Mouse (Mus musculus): ENCODE results near the gene Efcab11.
A peak's percentile ranks its signal among the peaks of the same experiment; 100 is the strongest.

The Efcab11 gene

DNA sequence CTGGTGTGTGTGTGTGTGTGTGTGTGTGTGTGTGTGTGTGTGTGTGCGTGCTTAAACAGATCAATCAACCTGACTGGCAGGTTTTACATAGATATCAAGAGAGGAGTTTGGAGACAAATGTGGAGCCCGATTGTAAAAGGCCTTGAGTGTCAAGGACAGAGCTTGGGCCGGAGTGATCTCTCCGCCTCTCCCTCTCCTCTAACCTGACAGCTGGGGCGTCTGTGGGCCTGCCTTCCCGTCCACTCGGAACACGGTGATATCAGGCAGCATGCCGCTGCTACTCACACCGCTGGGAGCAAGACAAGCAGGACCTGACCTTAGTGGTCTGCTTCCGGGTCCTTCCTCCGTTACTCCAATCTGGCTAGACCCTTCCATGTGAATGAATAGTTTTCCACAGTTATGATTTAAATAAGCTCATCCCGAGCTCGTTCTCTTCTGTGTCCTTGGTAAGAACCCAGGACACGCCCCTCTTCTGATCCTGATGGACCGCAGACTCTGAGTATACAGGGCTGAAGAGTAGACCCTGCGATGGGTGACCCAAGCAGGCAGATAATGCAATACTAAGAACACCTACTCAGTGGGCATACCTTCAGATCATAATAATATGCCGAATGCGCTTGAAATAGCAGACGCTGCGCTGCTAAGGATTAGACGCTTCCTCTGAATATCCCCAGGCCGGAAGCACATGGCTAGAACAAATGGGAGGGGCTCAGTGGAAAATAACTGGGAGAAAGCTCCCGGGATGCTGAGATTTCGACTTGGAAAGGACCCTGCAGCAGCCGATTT lies 214.1 kb downstream of the Efcab11 start:
- no peak for DNase-seq

GRCm38 (mm10) chr12:99654991-99655880 lies 229.0 kb downstream of the Efcab11 start:
- no peak for DNase-seq

GRCm38 (mm10) chr12:99652459-99652858 lies 231.8 kb downstream of the Efcab11 start:
- no peak for DNase-seq

GRCm38 (mm10) chr12:99649732-99650131 lies 234.5 kb downstream of the Efcab11 start:
- no peak for DNase-seq

DNA sequence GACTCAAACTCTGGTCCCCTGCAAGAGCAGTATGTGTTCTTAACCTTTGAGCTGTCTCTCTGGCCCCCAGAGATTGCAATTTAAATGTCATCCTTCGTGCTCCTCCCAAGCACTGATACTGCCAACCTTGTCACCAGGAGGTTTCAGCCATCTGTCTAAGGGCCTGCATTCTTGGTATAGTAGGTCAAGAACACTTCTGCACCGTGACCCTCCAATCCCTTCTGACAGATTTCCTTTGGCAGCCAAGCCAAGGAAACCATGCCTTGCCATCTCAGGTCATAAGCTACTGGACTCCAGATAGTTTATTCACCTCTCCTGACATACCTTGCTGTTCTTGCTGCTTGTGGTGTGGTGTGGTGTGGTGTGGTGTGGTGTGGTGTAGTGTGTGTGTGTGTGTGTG lies 235.5 kb downstream of the Efcab11 start:
- DNase-seq, result no peak

GRCm38 (mm10) chr12:99646556-99647354 lies 237.5 kb downstream of the Efcab11 start:
- peak; percentile 47 for DNase-seq

DNA sequence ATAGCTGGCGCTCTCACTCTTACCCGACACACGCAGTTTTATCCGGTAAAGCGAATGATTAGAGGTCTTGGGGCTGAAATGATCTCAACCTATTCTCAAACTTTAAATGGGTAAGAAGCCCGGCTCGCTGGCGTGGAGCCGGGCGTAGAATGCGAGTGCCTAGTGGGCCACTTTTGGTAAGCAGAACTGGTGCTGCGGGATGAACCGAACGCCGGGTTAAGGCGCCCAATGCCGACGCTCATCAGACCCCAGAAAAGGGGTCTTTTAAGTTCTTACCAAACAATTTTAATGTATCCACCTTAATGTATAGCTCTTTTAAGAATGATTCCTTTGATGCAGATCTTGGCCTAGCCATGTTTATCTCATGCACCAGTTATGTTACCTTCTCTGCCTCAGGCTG lies 238.8 kb downstream of the Efcab11 start:
- DNase-seq, result peak; percentile 73

GRCm38 (mm10) chr12:99644966-99645365 lies 239.3 kb downstream of the Efcab11 start:
- no peak for DNase-seq
